ENCODE assay signal across 13 mouse cellular contexts in the genomic region with DNA sequence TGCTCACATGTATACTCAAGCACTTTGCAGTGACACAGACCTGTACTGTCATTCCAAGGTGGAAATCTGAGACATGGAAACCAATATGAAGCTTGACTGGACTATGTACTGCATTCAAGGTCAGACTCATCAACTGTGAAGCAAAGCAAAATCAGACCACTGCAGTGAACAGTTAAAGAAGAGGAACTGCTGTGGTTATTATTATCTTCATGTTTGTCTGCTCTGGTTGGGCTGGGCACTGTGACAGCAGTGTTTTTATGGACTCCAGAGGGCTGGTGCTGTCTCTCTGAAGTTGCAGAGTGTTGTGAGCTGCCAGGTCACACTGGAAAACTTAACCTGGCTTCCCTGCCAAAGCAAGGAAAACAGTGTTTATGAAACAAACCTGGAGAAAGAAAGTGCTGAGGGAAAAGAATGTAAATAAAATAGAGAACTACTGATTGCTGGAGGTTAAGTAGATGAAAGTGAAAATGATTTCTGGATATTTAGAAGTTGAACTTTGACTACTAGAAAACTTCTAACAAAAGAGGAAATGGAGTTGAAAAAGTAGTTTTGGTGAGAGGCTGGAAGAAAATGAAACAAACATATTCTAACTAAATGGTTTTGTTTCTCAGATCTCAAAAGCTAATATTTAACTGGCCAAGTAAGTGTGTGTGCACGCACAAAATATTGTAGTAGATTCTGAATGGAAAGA.
DNase-seq lines count a peak whose midpoint lies in the region; ATAC-seq and TF ChIP-seq lines count a peak whose summit lies in the region.
"Had no signal": no experiment of that assay in that cellular context is flagged by ENCODE, and none has a peak within 500 bp of the region (broad histone marks: within the 10 kb centered on the region; RNA-seq: fewer than 3 reads in every experiment).

No protein-coding gene starts in this region.

- no peaks in the 10 kb centered on the region for H3K36me3 ChIP-seq in heart, adult 2 months (ENCODE audit: control insufficient read depth, insufficient read depth, low read length)
- H3K36me3 ChIP-seq in midbrain, postnatal 0 days (ENCODE audit: insufficient read depth, low read length) = no peaks in the 10 kb centered on the region
- H3K36me3 ChIP-seq: embryonic facial prominence, embryonic 15.5 days; liver, embryonic 15.5 days had no signal

- H3K27me3 ChIP-seq in heart, adult 2 months (ENCODE audit: control insufficient read depth, insufficient read depth, low read length) = no peaks in the 10 kb centered on the region
- no peaks in the 10 kb centered on the region for H3K27me3 ChIP-seq in midbrain, postnatal 0 days (ENCODE audit: insufficient read depth, low read length)
- H3K27me3 ChIP-seq: embryonic facial prominence, embryonic 15.5 days; liver, embryonic 15.5 days had no signal

- no peaks in the 10 kb centered on the region; the same call in 1 of the 2 replicates for H3K4me1 ChIP-seq in heart, adult 2 months (ENCODE audit: control insufficient read depth, insufficient read depth, low read length)
- H3K4me1 ChIP-seq in midbrain, postnatal 0 days (ENCODE audit: insufficient read depth, low read length) = no peaks in the 10 kb centered on the region
- H3K4me1 ChIP-seq: embryonic facial prominence, embryonic 15.5 days; liver, embryonic 15.5 days had no signal

- no peak for TF ChIP-seq POLR2A in heart, adult 2 months (IDR thresholded peaks at IDR 0.05; ENCODE audit: insufficient read depth, low read depth, low read length)

- H3K4me3 ChIP-seq in heart, adult 2 months = no peak overlapping the region
- no peak overlapping the region for H3K4me3 ChIP-seq in midbrain, postnatal 0 days (ENCODE audit: low read depth, low read length)
- H3K4me3 ChIP-seq: embryonic facial prominence, embryonic 15.5 days; liver, embryonic 15.5 days had no signal

- H3K79me2 ChIP-seq in heart, adult 2 months (replicated peaks; ENCODE audit: control insufficient read depth, insufficient read depth, low read length) = no peaks in the 10 kb centered on the region

- TF ChIP-seq EP300 in heart, adult 2 months (IDR thresholded peaks at IDR 0.05; ENCODE audit: insufficient read depth, low read depth, low read length) = no peak

- ATAC-seq in midbrain, postnatal 0 days (ENCODE audit: low FRiP score) = no peak
- ATAC-seq: hindbrain, postnatal 0 days; midbrain, embryonic 16.5 days had no signal

- no peak overlapping the region for H3K27ac ChIP-seq in heart, adult 2 months
- no peak overlapping the region for H3K27ac ChIP-seq in midbrain, postnatal 0 days (ENCODE audit: low read depth, low read length)
- H3K27ac ChIP-seq: embryonic facial prominence, embryonic 15.5 days; hindbrain, postnatal 0 days; liver, embryonic 15.5 days had no signal

- WGBS in heart, adult 2 months = 25% methylated on average over 1 of the region's 1 CpGs
- 91% methylated on average over 1 of the region's 1 CpGs for WGBS in midbrain, postnatal 0 days

- no peaks in the 10 kb centered on the region for H3K9me3 ChIP-seq in midbrain, postnatal 0 days (ENCODE audit: low read length)
- H3K9me3 ChIP-seq: embryonic facial prominence, embryonic 15.5 days; liver, embryonic 15.5 days had no signal

- intact Hi-C loops in heart, adult 2 months (cut with DNase I) = no loop called here
- intact Hi-C loops in heart, postnatal 25 days (cut with DNase I) = no loop called here

- no peak overlapping the region for H3K9ac ChIP-seq in heart, adult 2 months (ENCODE audit: low read depth, low read length)
- no peak overlapping the region for H3K9ac ChIP-seq in midbrain, postnatal 0 days (replicated peaks; ENCODE audit: low read length, poor library complexity, severe bottlenecking)
- H3K9ac ChIP-seq: embryonic facial prominence, embryonic 15.5 days; liver, embryonic 15.5 days had no signal

- H3K4me2 ChIP-seq in midbrain, postnatal 0 days (ENCODE audit: low read depth, low read length, poor library complexity, severe bottlenecking) = no peak overlapping the region
- H3K4me2 ChIP-seq: embryonic facial prominence, embryonic 15.5 days; liver, embryonic 15.5 days had no signal

- peak; percentile 15 to 17 for DNase-seq in heart, adult 2 months
- DNase-seq in heart, postnatal 25 days (ENCODE audit: low spot score) = no peak
- peak; percentile 11 to 19 for DNase-seq in B cell, adult 2 months
- DNase-seq in gastrocnemius, postnatal 25 days = peak; percentile 7
- DNase-seq in kidney, postnatal 36 days = peak; percentile 17 to 34
- no peak for DNase-seq in frontal cortex, postnatal 10 days (ENCODE audit: low spot score in 2 of 2)
- DNase-seq in midbrain, postnatal 0 days (ENCODE audit: low spot score) = no peak
- DNase-seq in c-Kit-positive CD71-positive TER-119-positive erythroid progenitor cells, embryonic 14.5 days (ENCODE audit: low spot score) = no peak
- DNase-seq: thymus, adult 18-20 months had no signal

- no peak for TF ChIP-seq CTCF in heart, adult 2 months (IDR thresholded peaks at IDR 0.05)
- no peak for TF ChIP-seq CTCF in midbrain, postnatal 0 days (IDR thresholded peaks at IDR 0.05)

Comparison
In these comparisons a context has a peak if more than half of its experiments do, and no peak if none do; other contexts are left out.
1. DNase-seq: peak in heart, adult 2 months (2 of 2), B cell, adult 2 months (2 of 2), gastrocnemius, postnatal 25 days (single experiment) and kidney, postnatal 36 days (2 of 2); none in heart, postnatal 25 days (single experiment), frontal cortex, postnatal 10 days (0 of 2), midbrain, postnatal 0 days (single experiment) and c-Kit-positive CD71-positive TER-119-positive erythroid progenitor cells, embryonic 14.5 days (single experiment).